Mouse (Mus musculus) A20 (cell line): ENCODE results near the gene Shroom3.
A peak's percentile ranks its signal among the peaks of the same experiment; 100 is the strongest.

Source experiments
- DNase-seq: peaks from one replicate; pipeline ENCODE4 v3.0.0-alpha.2; 2011; ENCODE audit warnings: low read depth, low spot score

Gene Shroom3

GRCm38 (mm10) chr5:92683351-92683807, at the start of gene Shroom3:
Gene Shroom3 (plus strand): TSS chr5:92683435.
- no peak for DNase-seq

- peak; percentile 39 for DNase-seq
Observed at GRCm38 (mm10) chr5:92633526-92633925, 49.7 kb upstream of the Shroom3 start.

GRCm38 (mm10) chr5:92634916-92635315, 48.3 kb upstream of the Shroom3 start:
- DNase-seq: no peak

DNA sequence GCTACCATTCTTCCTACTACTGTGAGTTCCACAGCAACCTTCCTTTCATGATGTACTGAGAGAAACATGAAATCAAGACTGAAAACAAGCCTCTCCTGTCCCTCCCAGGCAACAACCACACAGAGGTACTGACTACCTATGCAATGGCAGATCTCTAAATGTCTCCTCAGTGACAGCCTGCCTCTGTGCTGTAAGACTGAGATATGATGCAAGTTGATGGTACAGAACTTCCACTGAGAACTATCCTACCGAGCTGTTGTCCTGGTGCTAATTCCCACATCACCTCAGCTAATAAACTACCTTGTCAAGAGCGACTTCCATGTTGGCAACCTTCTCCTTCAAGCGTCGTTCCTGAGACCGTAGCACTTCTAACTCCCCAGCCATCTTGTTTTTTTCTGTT, 47.3 kb upstream of the Shroom3 start:
- no peak for DNase-seq

GRCm38 (mm10) chr5:92640861-92641260, 42.4 kb upstream of the Shroom3 start:
- no peak for DNase-seq

- DNase-seq: peak; percentile 65
Observed at GRCm38 (mm10) chr5:92656256-92656655, 27.0 kb upstream of the Shroom3 start.

GRCm38 (mm10) chr5:92664321-92664720, 18.9 kb upstream of the Shroom3 start:
- DNase-seq: peak; percentile 27

DNA sequence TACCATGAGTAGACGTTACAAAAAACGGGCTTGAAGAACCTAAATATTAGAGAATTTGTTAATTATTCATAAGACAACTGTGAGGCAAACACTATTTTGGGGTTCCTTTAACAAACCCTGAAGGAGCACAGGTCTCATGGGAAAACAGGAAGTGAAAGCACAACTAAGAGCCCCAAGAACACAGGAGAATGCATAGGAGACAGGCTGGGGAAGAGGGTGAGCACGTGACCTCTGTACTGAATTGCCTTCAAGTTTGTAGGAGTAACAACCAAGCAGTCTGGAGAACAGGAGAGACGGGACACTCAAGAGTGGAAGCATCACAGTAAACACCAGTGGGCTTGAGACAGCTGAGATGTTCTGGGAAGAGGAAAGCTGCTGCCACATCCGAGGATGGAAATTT, 16.4 kb upstream of the Shroom3 start:
- DNase-seq: peak; percentile 20

GRCm38 (mm10) chr5:92674859-92675573, 8.2 kb upstream of the Shroom3 start, which contains the start of gene Ccdc158:
Gene Ccdc158 (minus strand): TSS chr5:92675271.
- DNase-seq: no peak

DNA sequence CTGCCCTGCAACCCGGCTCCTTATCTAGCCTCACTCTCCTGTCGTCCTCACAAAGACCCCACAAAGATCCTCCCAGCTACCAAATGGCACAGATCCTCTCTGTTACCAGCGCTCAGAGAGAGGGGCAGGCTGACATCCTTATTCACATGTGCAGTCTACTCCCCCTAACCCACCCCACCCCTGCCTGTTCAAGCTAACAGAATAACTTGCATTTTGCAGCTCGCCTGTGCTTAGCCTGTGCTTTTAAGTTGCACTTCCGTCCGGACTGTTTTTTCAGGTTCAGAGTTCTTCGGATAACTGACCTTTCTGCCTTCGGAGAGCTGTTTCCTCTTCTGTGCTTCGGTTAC, 7.7 kb upstream of the Shroom3 start:
- DNase-seq: no peak

DNA sequence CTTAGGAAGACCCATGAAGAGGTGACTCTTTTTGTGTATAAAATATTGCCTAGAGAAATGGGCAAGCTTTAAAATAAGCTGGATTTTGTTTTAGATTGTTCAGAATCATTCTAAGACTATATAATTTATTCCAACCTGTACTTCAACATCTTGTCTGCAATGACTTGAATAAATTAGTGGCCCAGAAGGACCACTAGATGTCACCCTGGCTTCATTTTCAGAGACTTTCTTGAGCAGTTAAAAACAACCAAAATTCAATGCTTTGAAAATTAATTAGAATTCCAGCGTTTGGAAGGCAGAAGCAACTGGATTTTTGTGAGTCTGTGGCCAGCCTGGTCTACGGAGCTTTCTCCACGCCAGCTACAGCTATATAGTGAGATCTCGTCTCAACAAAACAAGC, 3.8 kb upstream of the Shroom3 start:
- DNase-seq: peak; percentile 45

DNA sequence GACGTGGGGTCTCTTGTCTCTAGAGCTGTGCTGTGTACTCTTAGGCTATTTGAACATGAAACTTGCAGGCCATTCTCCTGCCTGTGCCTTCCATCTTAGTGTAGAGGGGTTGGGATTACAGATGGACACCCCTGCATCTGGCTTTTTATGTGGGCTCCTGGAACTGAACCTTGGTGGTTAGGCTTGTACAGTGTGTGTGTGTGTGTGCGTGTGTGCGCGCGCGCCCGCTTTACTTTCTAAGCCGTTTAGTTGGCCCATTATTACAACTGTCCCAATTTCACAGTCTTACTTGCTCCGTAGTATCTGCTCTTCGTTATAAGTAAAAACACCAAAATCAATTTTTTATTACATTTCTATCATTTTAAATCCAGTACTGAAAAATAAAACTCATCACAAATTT, 1.4 kb upstream of the Shroom3 start:
- DNase-seq: no peak

DNA sequence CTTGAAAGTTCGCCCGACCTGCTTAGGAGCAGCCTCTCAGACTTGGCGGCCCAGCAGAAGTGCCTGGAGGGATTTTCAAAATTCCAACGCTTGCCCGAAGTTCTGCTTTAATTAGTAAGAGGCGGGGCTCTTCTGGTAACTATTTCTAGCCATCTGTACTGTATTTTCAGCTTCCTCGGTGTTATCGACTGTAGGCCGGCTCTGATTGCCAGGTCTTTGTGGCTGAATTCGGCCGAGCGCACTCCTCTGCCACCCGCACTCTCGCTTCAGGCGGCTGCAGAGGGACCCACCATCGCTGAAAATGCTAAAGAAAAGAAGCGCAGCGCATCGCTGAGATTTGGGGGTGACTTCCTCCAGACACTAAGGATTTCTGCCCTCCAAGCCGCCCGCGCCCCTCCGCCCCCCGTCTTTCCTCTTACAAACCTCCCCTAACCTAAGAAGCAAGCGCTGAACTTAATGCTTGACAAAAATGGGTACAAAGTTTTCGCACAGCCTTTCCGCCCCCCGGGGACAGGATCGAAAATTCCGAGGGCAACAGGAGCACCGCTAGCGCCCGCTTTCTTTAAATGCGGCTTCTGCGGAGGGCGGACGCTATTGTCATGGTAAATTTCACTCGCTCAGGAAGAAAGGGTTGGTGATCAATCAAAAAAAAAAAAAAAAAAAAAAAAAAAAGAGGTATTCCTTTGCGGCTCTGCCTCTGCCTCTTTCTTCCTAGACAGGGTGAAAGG, 450 bp upstream of the Shroom3 start:
- no peak for DNase-seq

GRCm38 (mm10) chr5:92683871-92684475, 738 bp downstream of the Shroom3 start:
- no peak for DNase-seq

- DNase-seq: no peak
Observed at GRCm38 (mm10) chr5:92684715-92685460, 1.7 kb downstream of the Shroom3 start.

GRCm38 (mm10) chr5:92688124-92688523, 4.9 kb downstream of the Shroom3 start:
- peak; percentile 12 for DNase-seq

DNA sequence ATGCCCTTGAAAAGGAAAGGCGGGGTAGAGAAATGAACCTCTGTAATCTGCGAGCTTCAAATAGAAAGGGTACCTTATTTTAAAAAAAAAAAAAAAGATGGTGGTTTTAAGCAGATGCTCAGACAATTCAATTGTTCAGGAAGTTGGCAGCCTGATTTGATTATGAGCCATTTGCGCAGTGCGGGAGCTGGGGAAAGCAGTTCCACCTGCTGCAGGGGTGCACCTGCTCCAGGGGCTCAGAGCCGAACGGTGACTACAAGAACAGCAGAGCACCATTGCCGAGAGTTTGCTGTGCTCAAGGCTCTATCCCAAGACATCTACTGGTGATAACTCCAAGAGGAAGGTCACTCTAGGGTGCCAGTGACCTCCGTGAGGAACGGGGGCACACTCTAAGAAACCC, 5.3 kb downstream of the Shroom3 start:
- DNase-seq: no peak

DNA sequence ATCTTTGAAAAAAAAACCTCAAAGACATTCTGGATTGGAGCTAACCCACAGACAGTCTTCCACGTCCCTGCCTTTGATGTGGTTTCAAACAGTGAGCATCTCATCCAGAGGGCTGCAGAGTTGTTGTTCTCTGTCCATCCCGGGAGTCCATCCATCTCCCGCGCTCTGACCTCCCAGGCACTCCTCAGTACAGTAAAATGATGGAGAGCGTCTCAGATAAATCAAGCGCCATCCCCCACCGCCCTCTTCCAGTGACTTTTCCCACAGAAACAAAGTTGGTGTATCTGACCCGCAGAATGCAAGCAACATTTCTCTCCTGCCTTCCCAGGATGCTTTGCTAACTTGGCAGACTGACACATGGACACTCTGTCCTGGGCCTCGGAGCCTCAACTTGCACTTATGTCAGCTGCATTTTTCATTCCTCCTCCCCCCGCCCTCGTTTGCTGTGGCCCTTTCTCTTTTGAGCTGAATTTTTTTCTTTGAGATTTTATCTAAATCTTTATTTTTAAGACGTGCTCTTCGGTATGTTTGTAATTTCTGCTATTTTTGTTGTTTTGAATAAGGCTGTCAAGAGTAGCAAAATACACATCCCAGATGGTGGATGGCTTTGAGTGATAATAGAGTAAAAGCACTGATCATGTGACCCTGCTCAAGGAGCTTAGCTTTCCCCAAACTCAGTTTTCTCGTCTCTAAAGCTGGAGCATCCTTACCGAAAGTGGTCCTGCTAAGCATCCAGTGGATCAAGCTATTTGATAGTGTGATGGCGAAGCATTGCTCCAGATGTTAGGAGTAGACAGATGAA, 9.2 kb downstream of the Shroom3 start:
- no peak for DNase-seq

DNA sequence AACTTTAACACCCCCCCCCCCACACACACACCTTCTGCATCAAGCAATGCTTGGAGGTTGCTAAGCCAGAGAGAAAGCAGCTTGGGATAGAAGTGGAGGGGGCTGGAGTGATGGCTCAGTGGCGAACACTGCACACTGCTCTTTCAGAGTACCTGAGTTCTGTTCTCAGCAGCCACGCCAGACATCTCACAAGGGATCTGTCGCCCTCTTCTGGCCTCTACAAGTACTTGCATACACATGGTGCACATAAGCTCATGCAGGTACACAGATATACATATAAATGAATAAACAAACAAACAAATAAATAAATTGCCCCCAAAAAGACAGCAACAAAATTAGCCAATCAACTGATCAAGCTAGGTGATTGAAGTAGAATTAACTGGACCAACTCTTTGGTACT, 10.5 kb downstream of the Shroom3 start:
- no peak for DNase-seq

- no peak for DNase-seq
Observed at GRCm38 (mm10) chr5:92694316-92694995, 11.2 kb downstream of the Shroom3 start.
